Mouse (Mus musculus) cortical plate, adult 2 months (tissue): Measurements from ENCODE around the gene Frmd4b.

Experiments used
- CTCF ChIP-seq: fragments of 200-500 bp; IDR thresholded peaks from 2 replicates; pipeline ENCODE4 v1.5.1; 2011; ENCODE audit warnings: mild to moderate bottlenecking, control low read depth, low read length; ENCODE audit not compliant: insufficient read depth; ENCODE audit errors: extremely low read depth
- POLR2A ChIP-seq: fragments of 200-500 bp; IDR thresholded peaks from 2 replicates; pipeline ENCODE4 v1.6.1; 2011; ENCODE audit warnings: mild to moderate bottlenecking, low read length, control low read depth; ENCODE audit not compliant: insufficient read depth; ENCODE audit errors: extremely low read depth

DNA sequence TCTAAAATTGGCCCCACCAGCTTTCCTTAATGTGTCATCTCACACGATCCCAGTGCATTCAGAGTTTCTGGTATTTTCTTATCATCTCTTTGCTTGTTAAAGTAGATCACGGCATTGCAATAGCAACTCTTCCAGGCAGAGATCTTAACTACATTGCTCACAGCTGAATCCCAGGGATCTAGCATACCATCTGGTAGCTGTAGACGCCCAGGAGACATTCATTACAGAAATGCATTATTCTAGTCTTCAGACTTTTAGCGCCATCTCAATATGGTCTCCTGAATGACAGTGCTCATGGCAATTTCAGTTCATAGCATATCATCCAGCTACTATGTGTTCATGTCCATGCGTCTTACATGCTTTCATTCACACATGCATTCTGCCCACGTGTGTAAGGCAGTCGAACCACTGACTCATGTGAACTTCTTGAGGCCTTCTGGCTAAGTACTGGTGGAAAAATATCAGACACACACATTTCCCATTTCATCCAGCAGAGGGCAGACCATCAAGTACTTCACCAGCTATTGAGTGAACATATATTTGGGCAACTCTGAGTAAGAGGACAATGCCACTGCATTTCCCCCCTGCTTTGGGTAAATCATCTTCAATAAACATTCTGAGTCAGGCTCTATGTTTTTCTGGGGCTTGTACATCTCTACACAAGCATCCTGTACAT is 197.4 kb downstream of the Frmd4b start:
- TF ChIP-seq CTCF (peak; percentile 68), POLR2A (no peak)
